Mouse (Mus musculus) intestine, embryonic 15.5 days (tissue): ENCODE results near the gene Gm14443. TPM values are rescaled to one million over a fixed set of nuclear protein-coding genes. Genes with fewer than 3 reads are reported as not detected.
"Not testable (repeated sequence)": the region's sequence is repeated elsewhere in the genome, so short reads cannot be mapped to it uniquely, and the experiment has no call there.

Source experiments
- ATAC-seq: fragments of 200-750 bp; cut with Nextera tagmentation; 2 replicates; pipeline ENCODE4 v1.8.0; 2017; ENCODE audit warnings: moderate TSS enrichment, moderate library complexity
- H3K27ac ChIP-seq: fragments of 300-500 bp; sonication (generic); 2 replicates; pipeline ENCODE4 v1.5.1; 2015; ENCODE audit warnings: mild to moderate bottlenecking, inconsistent platforms
- H3K27me3 ChIP-seq: fragments of 300-500 bp; sonication (generic); replicated peaks from 2 replicates; pipeline ENCODE4 v1.6.1; 2015; ENCODE audit warnings: inconsistent platforms
- H3K36me3 ChIP-seq: fragments of 300-500 bp; sonication (generic); 2 replicates; pipeline ENCODE4 v1.6.1; 2015; ENCODE audit warnings: inconsistent platforms
- H3K4me1 ChIP-seq: fragments of 300-500 bp; sonication (generic); replicated peaks from 2 replicates; pipeline ENCODE4 v1.6.1; 2015; ENCODE audit warnings: inconsistent platforms
- H3K4me2 ChIP-seq: fragments of 300-500 bp; sonication (generic); replicated peaks from 2 replicates; pipeline ENCODE4 v1.6.1; 2015; ENCODE audit warnings: mild to moderate bottlenecking, inconsistent platforms
- H3K4me3 ChIP-seq: fragments of 300-500 bp; sonication (generic); replicated peaks from 2 replicates; pipeline ENCODE4 v1.5.1; 2015; ENCODE audit warnings: inconsistent platforms
- H3K9ac ChIP-seq: fragments of 300-500 bp; sonication (generic); 2 replicates; pipeline ENCODE4 v1.6.1; 2015; ENCODE audit warnings: inconsistent platforms
- H3K9me3 ChIP-seq: fragments of 300-500 bp; sonication (generic); 2 replicates; pipeline ENCODE4 v1.6.1; 2016; ENCODE audit warnings: inconsistent platforms
- WGBS: fragments of 180-500 bp; shearing (Covaris S2); methylation state at CpG from one replicate; pipeline ENCODE4 v1.1.7; 2015; 5-methylcytosine and 5-hydroxymethylcytosine counted together
- polyA plus RNA-seq: library from polyadenylated mRNA; unstranded; fragments of >200 nt; fragmentation: Nextera tagmentation; extraction: Ambion mirVana; gene quantifications from 2 replicates; pipeline ENCODE4 v1.2.1, GENCODE M21; 2015

Gm14443 gene
- polyA plus RNA-seq, 1 experiment from 2014 or later: 0.53 TPM

- peak overlapping the region; percentile 30; the same call in 1 of the 2 replicates for H3K9ac ChIP-seq
- H3K4me3 ChIP-seq: peak overlapping the region; percentile 49
- WGBS: 4% methylated on average over 25 of the region's 25 CpGs
- not testable (repeated sequence) for H3K9me3 ChIP-seq, H3K27ac ChIP-seq, H3K27me3 ChIP-seq, H3K36me3 ChIP-seq, H3K4me1 ChIP-seq, ATAC-seq
- H3K4me2 ChIP-seq: peak overlapping the region; percentile 49
Measured at GRCm38 (mm10) chr2:175141118-175141992, 34.3 kb downstream of the Gm14443 start.

- H3K4me2 ChIP-seq, H3K27ac ChIP-seq, H3K36me3 ChIP-seq, H3K4me1 ChIP-seq, ATAC-seq, H3K4me3 ChIP-seq, H3K27me3 ChIP-seq, H3K9me3 ChIP-seq, H3K9ac ChIP-seq: not testable (repeated sequence)
Measured at GRCm38 (mm10) chr2:175140624-175141023, 35.0 kb downstream of the Gm14443 start.

Other genes with a start within 250 kb of the Gm14443 start
- gene Gm14444, start 165.6 kb downstream of the Gm14443 start, polyA plus RNA-seq: not detected in 2 replicates
- 0.85 TPM in 1 of 2 replicates, not detected in the other for gene Gm14393, start 108.1 kb downstream of the Gm14443 start, polyA plus RNA-seq
- gene Gm14399, start 33.9 kb downstream of the Gm14443 start, polyA plus RNA-seq: 3.9 and 5.1 TPM in 2 replicates
- gene Gm14391, start 31.0 kb upstream of the Gm14443 start, polyA plus RNA-seq: 5.4 and 5.8 TPM in 2 replicates
- 3.1 TPM in 1 of 2 replicates, not detected in the other for gene Gm14440, start 99.3 kb upstream of the Gm14443 start, polyA plus RNA-seq
- gene Gm4631, start 162.3 kb upstream of the Gm14443 start, polyA plus RNA-seq: 14.5 and 14.9 TPM in 2 replicates
- gene Zfp968, start 196.6 kb upstream of the Gm14443 start, polyA plus RNA-seq: 5.8 and 6.4 TPM in 2 replicates